Mouse (Mus musculus): ENCODE measurements at regions not wholly inside any gene's neighbourhood (a gene's known extent, or its start where the extent isn't known, plus 50 kb on each side); places are given as distances from the start of the nearest gene placed in this dataset.
"Not testable (repeated sequence)": the region's sequence is repeated elsewhere in the genome, so short reads cannot be mapped to it uniquely, and the experiment has no call there.

GRCm38 (mm10) chr2:21976831-21977230, 250.5 kb upstream of the Myo3a start:
- DNase-seq (ENCODE audit: low read depth), result no peak

- DNase-seq (ENCODE audit: low read depth), result no peak
Observed at GRCm38 (mm10) chr2:21980177-21980576, 247.1 kb upstream of the Myo3a start.

- no peak for DNase-seq (ENCODE audit: low read depth)
Observed at GRCm38 (mm10) chr2:22024438-22024837, 202.9 kb upstream of the Myo3a start.

GRCm38 (mm10) chr2:22026794-22027193, 200.5 kb upstream of the Myo3a start:
- DNase-seq (ENCODE audit: low read depth), result no peak

GRCm38 (mm10) chr2:22028569-22028968, 198.7 kb upstream of the Myo3a start:
- no peak for DNase-seq (ENCODE audit: low read depth)

- DNase-seq (ENCODE audit: low read depth), result no peak
Observed at GRCm38 (mm10) chr2:22029022-22029803, 198.1 kb upstream of the Myo3a start.

GRCm38 (mm10) chr2:22029804-22030194, 197.5 kb upstream of the Myo3a start:
- no peak for DNase-seq (ENCODE audit: low read depth)

GRCm38 (mm10) chr2:22036841-22037240, 190.5 kb upstream of the Myo3a start:
- DNase-seq (ENCODE audit: low read depth), result no peak

- DNase-seq (ENCODE audit: low read depth), result peak; percentile 14
Observed at GRCm38 (mm10) chr2:22038780-22039179, 188.5 kb upstream of the Myo3a start.

GRCm38 (mm10) chr2:22043937-22044336, 183.4 kb upstream of the Myo3a start:
- not testable (repeated sequence) for DNase-seq (ENCODE audit: low read depth)

- no peak for DNase-seq (ENCODE audit: low read depth)
Observed at GRCm38 (mm10) chr2:22044949-22045348, 182.4 kb upstream of the Myo3a start.

- DNase-seq (ENCODE audit: low read depth), result no peak
Observed at GRCm38 (mm10) chr2:22047465-22047864, 179.8 kb upstream of the Myo3a start.

GRCm38 (mm10) chr2:22066535-22066934, 160.8 kb upstream of the Myo3a start:
- no peak for DNase-seq (ENCODE audit: low read depth)

GRCm38 (mm10) chr2:22096848-22097247, 130.5 kb upstream of the Myo3a start:
- DNase-seq (ENCODE audit: low read depth), result no peak

GRCm38 (mm10) chr2:22105150-22105549, 122.2 kb upstream of the Myo3a start:
- no peak for DNase-seq (ENCODE audit: low read depth)

- DNase-seq (ENCODE audit: low read depth), result no peak
Observed at GRCm38 (mm10) chr2:22149721-22150120, 77.6 kb upstream of the Myo3a start.

- DNase-seq (ENCODE audit: low read depth), result no peak
Observed at GRCm38 (mm10) chr2:22156576-22156975, 70.7 kb upstream of the Myo3a start.

GRCm38 (mm10) chr2:22165443-22165842, 61.9 kb upstream of the Myo3a start:
- DNase-seq (ENCODE audit: low read depth), result no peak

- no peak for DNase-seq (ENCODE audit: low read depth)
Observed at GRCm38 (mm10) chr2:22165919-22166318, 61.4 kb upstream of the Myo3a start.
